Mouse (Mus musculus): ENCODE measurements at regions not wholly inside any gene's neighbourhood (a gene's known extent, or its start where the extent isn't known, plus 50 kb on each side); places are given as distances from the start of the nearest gene placed in this dataset.

GRCm38 (mm10) chr3:39918601-39919000, 612.5 kb upstream of the Intu start:
- DNase-seq (ENCODE audit: low read depth, low spot score), result no peak

GRCm38 (mm10) chr3:39925436-39925835, 605.6 kb upstream of the Intu start:
- no peak for DNase-seq (ENCODE audit: low read depth, low spot score)

- no peak for DNase-seq (ENCODE audit: low read depth, low spot score)
These were observed 602.7 kb upstream of the Intu start for GRCm38 (mm10) chr3:39928421-39928820.

GRCm38 (mm10) chr3:39933372-39933771, 597.7 kb upstream of the Intu start:
- no peak for DNase-seq (ENCODE audit: low read depth, low spot score)

GRCm38 (mm10) chr3:39937719-39938278, 593.3 kb upstream of the Intu start:
- no peak for DNase-seq (ENCODE audit: low read depth, low spot score)

GRCm38 (mm10) chr3:39944581-39944980, 586.5 kb upstream of the Intu start:
- DNase-seq (ENCODE audit: low read depth, low spot score), result no peak

- DNase-seq (ENCODE audit: low read depth, low spot score), result no peak
These were observed 579.0 kb upstream of the Intu start for GRCm38 (mm10) chr3:39952103-39952502.

- DNase-seq (ENCODE audit: low read depth, low spot score), result no peak
These were observed 578.5 kb upstream of the Intu start for GRCm38 (mm10) chr3:39952556-39952955.

GRCm38 (mm10) chr3:39961836-39962640, 569.0 kb upstream of the Intu start:
- no peak for DNase-seq (ENCODE audit: low read depth, low spot score)

- DNase-seq (ENCODE audit: low read depth, low spot score), result no peak
These were observed 565.7 kb upstream of the Intu start for GRCm38 (mm10) chr3:39965431-39965830.

GRCm38 (mm10) chr3:39966390-39966789, 564.7 kb upstream of the Intu start:
- DNase-seq (ENCODE audit: low read depth, low spot score), result no peak

GRCm38 (mm10) chr3:39976937-39977336, 554.1 kb upstream of the Intu start:
- DNase-seq (ENCODE audit: low read depth, low spot score), result peak; percentile 4

GRCm38 (mm10) chr3:39978916-39979679, 552.0 kb upstream of the Intu start:
- DNase-seq (ENCODE audit: low read depth, low spot score), result peak; percentile 51

- DNase-seq (ENCODE audit: low read depth, low spot score), result no peak
These were observed 548.4 kb upstream of the Intu start for GRCm38 (mm10) chr3:39982656-39983055.

- DNase-seq (ENCODE audit: low read depth, low spot score), result no peak
These were observed 543.4 kb upstream of the Intu start for GRCm38 (mm10) chr3:39987710-39988109.

GRCm38 (mm10) chr3:39998628-39999027, 532.5 kb upstream of the Intu start:
- DNase-seq (ENCODE audit: low read depth, low spot score), result peak; percentile 64

GRCm38 (mm10) chr3:39999846-40000245, 531.2 kb upstream of the Intu start:
- DNase-seq (ENCODE audit: low read depth, low spot score), result no peak

GRCm38 (mm10) chr3:40002838-40003237, 528.2 kb upstream of the Intu start:
- DNase-seq (ENCODE audit: low read depth, low spot score), result no peak

- no peak for DNase-seq (ENCODE audit: low read depth, low spot score)
These were observed 521.0 kb upstream of the Intu start for GRCm38 (mm10) chr3:40010051-40010450.

GRCm38 (mm10) chr3:40021682-40022081, 509.4 kb upstream of the Intu start:
- no peak for DNase-seq (ENCODE audit: low read depth, low spot score)

- no peak for DNase-seq (ENCODE audit: low read depth, low spot score)
These were observed 503.4 kb upstream of the Intu start for GRCm38 (mm10) chr3:40027713-40028112.

- DNase-seq (ENCODE audit: low read depth, low spot score), result no peak
These were observed 494.9 kb upstream of the Intu start for GRCm38 (mm10) chr3:40036177-40036576.

GRCm38 (mm10) chr3:40049721-40050120, 481.4 kb upstream of the Intu start:
- DNase-seq (ENCODE audit: low read depth, low spot score), result no peak
